Mouse (Mus musculus) hindbrain, postnatal 0 days (tissue): ENCODE data around the gene Gm47995. TPM values are rescaled to one million over a fixed set of nuclear protein-coding genes. Genes with fewer than 3 reads are reported as not detected.

ENCODE experiments used
- ATAC-seq: fragments of 200-750 bp; cut with Nextera tagmentation; 2 replicates; pipeline ENCODE4 v1.8.0; 2017; ENCODE audit warnings: mild to moderate bottlenecking, moderate TSS enrichment, moderate library complexity
- DNase-seq: peaks from one replicate; pipeline ENCODE4 v3.0.0-alpha.2; 2015; ENCODE audit warnings: low spot score
- H3K27ac ChIP-seq: fragments of 300-500 bp; sonication (generic); 2 replicates; pipeline ENCODE4 v1.5.1; 2014; ENCODE audit warnings: mild to moderate bottlenecking
- H3K27me3 ChIP-seq: fragments of 300-500 bp; sonication (generic); 2 replicates; pipeline ENCODE4 v1.6.1; 2014; ENCODE audit warnings: low read length, mixed read lengths; ENCODE audit not compliant: insufficient read depth
- H3K36me3 ChIP-seq: fragments of 300-500 bp; sonication (generic); 2 replicates; pipeline ENCODE4 v1.6.1; 2014; ENCODE audit warnings: low read length, mixed read lengths; ENCODE audit not compliant: insufficient read depth
- H3K4me1 ChIP-seq: fragments of 300-500 bp; sonication (generic); 2 replicates; pipeline ENCODE4 v1.6.1; 2014; ENCODE audit warnings: antibody characterized with exemption, low read length, mixed read lengths; ENCODE audit not compliant: insufficient read depth
- H3K4me2 ChIP-seq: fragments of 300-500 bp; sonication (generic); 2 replicates; pipeline ENCODE4 v1.6.1; 2014; ENCODE audit warnings: low read depth, mild to moderate bottlenecking, low read length, moderate library complexity, mixed read lengths
- H3K4me3 ChIP-seq: fragments of 300-500 bp; sonication (generic); 2 replicates; pipeline ENCODE4 v1.5.1; 2014; ENCODE audit warnings: low read length
- H3K9ac ChIP-seq: fragments of 300-500 bp; sonication (generic); replicated peaks from 2 replicates; pipeline ENCODE4 v1.6.1; 2014; ENCODE audit warnings: mild to moderate bottlenecking, low read length, moderate library complexity, mixed read lengths
- H3K9me3 ChIP-seq: fragments of 300-500 bp; sonication (generic); 2 replicates; pipeline ENCODE4 v1.6.1; 2016; ENCODE audit warnings: low read length, mixed read lengths
- CTCF ChIP-seq: IDR thresholded peaks from 2 replicates; pipeline ENCODE4 v1.5.1; 2016; ENCODE audit warnings: antibody characterized with exemption, control low read depth, low read depth
- WGBS: fragments of 180-500 bp; shearing (Covaris S2); extraction: QIAGEN DNeasy Blood & Tissue Kit; methylation state at CpG from one replicate; pipeline ENCODE4 v1.1.7; 2014; 5-methylcytosine and 5-hydroxymethylcytosine counted together
- polyA plus RNA-seq: library from polyadenylated mRNA; unstranded; fragments of >200 nt; fragmentation: Nextera tagmentation; extraction: Ambion mirVana; gene quantifications from 2 replicates; pipeline ENCODE4 v1.2.1, GENCODE M21; 2015
- total RNA-seq: library from RNA; depleted of rRNA; stranded (reverse); fragments of >200 nt; gene quantifications from 2 replicates; pipeline ENCODE4 v1.2.3, GENCODE M21; 2014

Gene Gm47995
- total and polyA plus RNA-seq, 2 experiments from 2014 or later, result not detected

- Histone ChIP-seq H3K9me3 (peaks cover 3% of the 10 kb centered on the region; the same call in 1 of the 2 replicates), H3K27me3 (no peaks in the 10 kb centered on the region), H3K4me2 (no peak overlapping the region), H3K4me3 (no peak overlapping the region), H3K36me3 (no peaks in the 10 kb centered on the region), H3K4me1 (no peaks in the 10 kb centered on the region), H3K9ac (no peak overlapping the region), H3K27ac (no peak overlapping the region)
- no peak for DNase-seq
- whole genome bisulfite sequencing, result 18% methylated on average over 2 of the region's 2 CpGs
- ATAC-seq, result no peak
- TF ChIP-seq CTCF, result no peak
Observed at GRCm38 (mm10) chr1:151235574-151235973, 37.3 kb downstream of the Gm47995 start.

GRCm38 (mm10) chr1:151236141-151236930, 38.1 kb downstream of the Gm47995 start:
- ATAC-seq (0 out of 2 replicates have a peak, but pooled peaks have one; percentile 27), DNase-seq (peak; percentile 5)
- 68% methylated on average over 13 of the region's 13 CpGs for WGBS
- no peak overlapping the region for H3K4me2 ChIP-seq
- no peak overlapping the region for H3K9ac ChIP-seq
- H3K27ac ChIP-seq, result no peak overlapping the region
- H3K9me3 ChIP-seq, result peaks cover 3% of the 10 kb centered on the region; the same call in 1 of the 2 replicates
- no peaks in the 10 kb centered on the region for H3K36me3 ChIP-seq
- no peak for TF ChIP-seq CTCF
- no peaks in the 10 kb centered on the region for H3K27me3 ChIP-seq
- H3K4me1 ChIP-seq, result no peaks in the 10 kb centered on the region
- no peak overlapping the region for H3K4me3 ChIP-seq

GRCm38 (mm10) chr1:151237780-151238179, 39.5 kb downstream of the Gm47995 start:
- Histone ChIP-seq H3K27me3 (no peaks in the 10 kb centered on the region), H3K36me3 (no peaks in the 10 kb centered on the region), H3K4me1 (no peaks in the 10 kb centered on the region), H3K9me3 (peaks cover 3% of the 10 kb centered on the region; the same call in 1 of the 2 replicates), H3K4me2 (no peak overlapping the region), H3K9ac (no peak overlapping the region), H3K4me3 (no peak overlapping the region), H3K27ac (no peak overlapping the region)
- TF ChIP-seq CTCF, result no peak
- ATAC-seq (no peak), DNase-seq (no peak)
- WGBS, result 84% methylated on average over 3 of the region's 3 CpGs

- WGBS, result 90% methylated on average over 4 of the region's 4 CpGs
- no peaks in the 10 kb centered on the region for H3K27me3 ChIP-seq
- H3K9me3 ChIP-seq, result peaks cover 3% of the 10 kb centered on the region; the same call in 1 of the 2 replicates
- H3K9ac ChIP-seq, result no peak overlapping the region
- H3K4me1 ChIP-seq, result no peaks in the 10 kb centered on the region
- no peak overlapping the region for H3K4me2 ChIP-seq
- no peak for ATAC-seq
- H3K27ac ChIP-seq, result no peak overlapping the region
- no peaks in the 10 kb centered on the region for H3K36me3 ChIP-seq
- no peak overlapping the region for H3K4me3 ChIP-seq
- no peak for TF ChIP-seq CTCF
- no peak for DNase-seq
Observed at GRCm38 (mm10) chr1:151243332-151243731, 45.1 kb downstream of the Gm47995 start.

- Histone ChIP-seq H3K4me1 (no peaks in the 10 kb centered on the region), H3K4me3 (no peak overlapping the region), H3K27me3 (no peaks in the 10 kb centered on the region), H3K36me3 (no peaks in the 10 kb centered on the region), H3K27ac (no peak overlapping the region), H3K9me3 (peaks cover 3% of the 10 kb centered on the region; the same call in 1 of the 2 replicates), H3K9ac (no peak overlapping the region), H3K4me2 (no peak overlapping the region)
- ATAC-seq (no peak), DNase-seq (no peak)
- no peak for TF ChIP-seq CTCF
- 90% methylated on average over 5 of the region's 5 CpGs for WGBS
Observed at GRCm38 (mm10) chr1:151244013-151244412, 45.8 kb downstream of the Gm47995 start.

DNA sequence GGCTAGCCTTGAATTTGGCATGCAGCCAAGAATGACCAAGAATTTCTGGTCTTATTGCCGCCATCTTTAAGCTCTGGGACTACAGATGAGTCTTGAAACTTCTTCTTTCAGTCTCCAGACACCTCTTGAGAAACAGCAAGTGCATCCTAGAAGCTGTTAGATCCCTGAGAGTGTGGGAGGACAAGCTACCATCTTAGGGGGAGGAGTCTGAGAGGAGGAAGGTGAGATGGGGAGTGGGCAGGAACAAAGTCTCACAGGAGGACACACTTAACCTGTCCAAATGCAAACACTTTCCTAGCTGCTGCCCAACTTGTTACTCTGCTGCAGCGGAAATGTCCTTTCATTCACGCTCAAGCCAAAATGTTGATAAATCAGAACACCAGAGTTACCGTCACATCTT, 46.5 kb downstream of the Gm47995 start:
- Histone ChIP-seq H3K9me3 (peaks cover 3% of the 10 kb centered on the region; the same call in 1 of the 2 replicates), H3K4me2 (no peak overlapping the region), H3K27me3 (no peaks in the 10 kb centered on the region), H3K4me3 (no peak overlapping the region), H3K27ac (no peak overlapping the region), H3K9ac (no peak overlapping the region), H3K36me3 (no peaks in the 10 kb centered on the region), H3K4me1 (no peaks in the 10 kb centered on the region)
- DNase-seq (no peak), ATAC-seq (no peak)
- 96% methylated on average over 4 of the region's 4 CpGs for WGBS
- no peak for TF ChIP-seq CTCF

- peaks cover 3% of the 10 kb centered on the region; the same call in 1 of the 2 replicates for H3K9me3 ChIP-seq
- DNase-seq (no peak), ATAC-seq (no peak)
- H3K27me3 ChIP-seq, result no peaks in the 10 kb centered on the region
- no peaks in the 10 kb centered on the region for H3K36me3 ChIP-seq
- no peak overlapping the region for H3K27ac ChIP-seq
- no peak overlapping the region for H3K9ac ChIP-seq
- no peak overlapping the region for H3K4me2 ChIP-seq
- no peak for TF ChIP-seq CTCF
- H3K4me3 ChIP-seq, result no peak overlapping the region
- H3K4me1 ChIP-seq, result no peaks in the 10 kb centered on the region
- WGBS, result 86% methylated on average over 10 of the region's 10 CpGs
Observed at GRCm38 (mm10) chr1:151245165-151245564, 46.9 kb downstream of the Gm47995 start.
